Mouse (Mus musculus) kidney, adult 9 months (tissue): Measurements from ENCODE around the gene Gli2.

Source experiments
- DNase-seq: peaks from one replicate; pipeline ENCODE4 v3.0.0; 2022

Gli2 gene

DNA sequence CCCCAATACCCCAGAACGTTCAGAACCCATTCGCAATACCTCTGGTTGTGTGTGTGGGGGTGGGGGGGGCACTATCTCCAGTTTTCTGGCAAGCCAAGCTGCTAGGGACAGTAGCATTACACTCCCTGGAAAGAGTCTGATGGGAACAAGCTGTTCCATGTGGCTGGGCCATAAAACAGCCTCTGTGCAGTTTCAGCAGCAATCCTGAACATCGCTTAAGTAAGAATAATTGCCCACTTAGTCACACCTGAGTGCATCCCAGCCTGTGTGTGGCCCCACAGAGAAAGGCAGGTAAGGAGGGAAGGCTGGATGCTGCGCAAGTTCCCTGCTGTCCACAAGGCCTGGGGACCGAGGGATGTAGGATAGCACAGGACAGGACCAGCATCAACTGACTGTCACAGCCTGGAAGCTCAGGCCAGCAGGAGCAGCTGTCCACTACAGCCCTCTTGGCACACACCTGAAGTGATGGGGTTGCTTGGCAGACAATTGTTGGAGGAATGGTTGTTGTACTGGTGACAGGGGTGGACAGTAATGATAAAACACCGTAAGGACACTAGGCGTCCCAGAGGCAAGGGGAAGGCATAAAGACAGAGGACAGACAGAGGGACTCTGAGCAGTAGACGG is 58.8 kb downstream of the Gli2 start:
- DNase-seq, result no peak

DNA sequence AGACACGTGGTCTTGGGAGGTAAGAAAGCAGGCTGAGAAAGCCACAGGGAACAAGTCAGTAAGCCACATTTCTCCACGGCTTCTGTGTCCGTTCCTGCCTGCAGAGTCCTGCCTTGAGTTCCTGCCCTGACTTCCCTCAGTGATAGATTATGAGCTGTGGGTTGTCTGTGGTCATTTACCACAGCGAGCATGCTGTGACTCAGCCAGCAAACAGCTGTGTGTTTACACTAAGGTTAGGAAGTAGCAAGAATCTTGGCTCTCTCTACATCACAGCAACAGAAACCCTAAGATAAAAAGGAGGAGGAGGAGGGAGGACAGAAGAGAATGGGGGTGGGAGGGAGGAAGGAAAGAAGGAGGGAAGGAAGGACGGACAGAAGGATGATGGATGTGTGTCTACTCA is 59.6 kb downstream of the Gli2 start:
- no peak for DNase-seq

DNA sequence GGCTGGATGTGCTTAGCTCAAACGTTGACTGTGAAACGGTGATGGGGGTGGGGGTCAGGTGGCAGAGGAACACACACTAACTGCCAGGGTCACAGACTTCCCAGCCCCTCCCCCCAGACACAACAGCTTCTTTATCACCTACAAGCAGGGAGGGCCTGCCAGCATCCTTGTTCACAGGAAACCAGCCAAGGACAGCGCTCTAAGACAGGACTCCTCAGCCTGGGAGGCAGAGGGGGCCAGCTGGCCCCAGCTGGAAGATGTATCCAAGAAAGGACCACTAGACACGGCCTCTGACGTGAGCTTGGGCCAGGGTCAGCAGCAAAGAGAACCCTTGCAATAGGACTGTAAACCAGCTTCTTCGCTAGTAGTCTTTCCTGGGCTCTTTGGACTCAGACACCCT is 65.1 kb downstream of the Gli2 start:
- DNase-seq, result no peak

DNA sequence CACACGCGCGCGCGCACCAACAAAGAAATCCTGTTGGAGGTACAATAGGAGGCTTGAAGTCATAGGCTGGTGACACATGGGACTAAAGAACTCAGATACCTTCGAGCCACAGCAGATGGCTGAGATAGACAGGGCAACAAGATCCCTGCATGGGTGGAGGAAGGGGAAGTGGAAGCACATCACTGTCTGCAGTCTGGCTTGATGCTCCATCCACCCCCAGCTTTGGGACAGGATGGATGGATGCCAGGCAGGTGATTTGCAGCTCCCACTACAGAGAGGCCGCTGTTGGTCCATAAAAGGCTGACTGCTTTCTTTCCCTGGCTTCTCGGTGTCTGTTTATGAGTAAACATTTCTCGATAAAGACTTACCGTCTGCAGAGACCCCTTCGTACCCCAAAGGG is 65.9 kb downstream of the Gli2 start:
- no peak for DNase-seq

DNA sequence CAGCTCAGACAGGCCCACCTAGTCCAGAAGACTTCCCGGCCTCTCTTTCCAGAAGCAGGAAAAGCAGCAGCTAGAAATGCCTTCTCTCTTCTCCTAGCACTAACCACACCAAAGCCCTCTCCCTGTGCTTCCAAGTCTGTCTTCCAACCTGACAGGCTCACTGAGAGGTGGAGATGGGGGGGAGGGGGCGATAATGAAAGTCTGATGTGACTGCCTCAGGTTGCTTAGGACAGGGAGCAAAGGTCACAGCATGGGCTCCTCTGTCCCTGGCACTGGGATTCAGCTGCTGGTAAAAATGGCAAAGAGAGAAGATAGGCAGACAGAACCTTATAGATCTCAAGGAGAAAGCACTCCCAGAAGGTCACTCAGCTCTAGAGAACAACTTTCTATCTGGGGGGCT is 70.0 kb downstream of the Gli2 start:
- DNase-seq, result no peak

DNA sequence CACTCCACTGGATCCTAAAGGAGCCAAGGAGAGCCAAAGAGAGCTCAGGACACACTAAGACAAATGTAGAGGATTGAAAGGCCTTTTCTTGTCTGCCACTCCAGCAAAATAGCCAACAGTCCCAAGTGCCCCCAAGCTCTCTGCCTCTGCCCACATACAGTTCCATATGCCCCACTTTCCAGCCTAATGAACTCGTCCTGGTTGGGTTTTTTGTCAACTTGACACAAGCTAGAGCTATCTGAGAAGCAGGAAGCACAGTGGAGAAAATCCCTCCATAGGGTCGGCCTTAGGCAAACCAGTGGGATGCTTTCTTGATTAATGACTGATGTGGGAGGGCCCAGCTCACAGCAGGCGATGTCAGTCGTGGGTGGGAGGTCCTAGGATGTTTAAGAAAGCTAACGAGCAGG is 70.6 kb downstream of the Gli2 start:
- no peak for DNase-seq

DNA sequence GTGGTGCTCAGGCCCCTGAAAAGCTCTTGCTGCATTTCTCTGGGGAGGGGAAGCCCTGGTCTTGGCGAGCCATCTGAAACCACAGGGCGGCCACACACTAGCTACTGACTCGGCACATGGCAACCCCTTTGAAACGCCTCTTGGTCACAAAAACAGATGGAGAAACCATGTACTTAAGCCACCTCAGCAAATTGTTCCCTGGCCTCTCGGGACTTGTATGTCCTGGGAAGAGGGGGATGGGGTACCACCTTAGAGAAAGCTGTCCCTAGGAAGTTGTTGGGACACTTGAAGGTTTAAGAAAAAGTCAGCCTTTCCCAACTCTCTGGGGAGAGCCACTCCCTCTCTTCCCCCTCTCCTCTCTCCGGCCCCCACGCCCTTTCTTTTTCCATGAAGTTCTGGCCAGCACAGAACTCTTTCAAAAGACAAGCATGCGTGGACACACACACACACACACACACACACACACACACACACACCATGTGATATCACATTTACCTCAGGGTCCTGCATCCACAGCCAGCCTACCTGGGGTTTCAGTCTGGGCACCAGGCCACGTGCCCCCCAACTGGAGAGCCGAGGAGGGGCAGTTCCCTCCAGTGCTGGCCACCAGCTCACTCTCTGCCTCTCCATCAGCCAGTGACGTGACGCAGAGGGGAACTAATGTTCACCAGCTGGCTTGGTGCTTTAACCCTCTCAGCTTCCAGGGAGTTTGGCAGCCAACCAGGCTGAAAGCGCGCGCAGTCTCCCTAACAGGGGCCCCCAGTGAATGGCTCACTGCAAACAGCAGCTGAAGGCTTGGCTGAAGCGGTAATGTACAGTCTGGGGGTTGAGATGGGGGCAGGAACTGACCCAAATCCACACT is 71.2 kb downstream of the Gli2 start:
- DNase-seq, result peak; percentile 26

DNA sequence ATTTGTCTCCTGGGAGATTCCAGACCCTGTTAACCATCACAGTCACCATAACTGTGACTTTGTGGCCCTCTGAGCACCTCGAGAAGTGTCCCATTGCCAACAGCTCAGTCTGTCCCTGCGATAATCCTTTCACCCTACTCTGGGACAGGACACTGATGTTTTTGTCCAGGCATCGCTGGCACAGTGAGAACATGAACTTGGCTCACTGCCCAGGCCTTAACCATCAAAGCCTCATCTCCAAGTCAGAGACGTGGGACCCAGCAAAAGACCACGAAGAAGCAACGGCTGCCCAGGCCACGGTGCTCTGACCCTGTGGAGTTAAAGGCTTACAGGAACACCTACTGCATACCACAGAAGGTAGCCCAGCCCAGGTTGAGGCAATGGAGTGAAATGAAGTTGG is 72.8 kb downstream of the Gli2 start:
- peak; percentile 13 for DNase-seq

DNA sequence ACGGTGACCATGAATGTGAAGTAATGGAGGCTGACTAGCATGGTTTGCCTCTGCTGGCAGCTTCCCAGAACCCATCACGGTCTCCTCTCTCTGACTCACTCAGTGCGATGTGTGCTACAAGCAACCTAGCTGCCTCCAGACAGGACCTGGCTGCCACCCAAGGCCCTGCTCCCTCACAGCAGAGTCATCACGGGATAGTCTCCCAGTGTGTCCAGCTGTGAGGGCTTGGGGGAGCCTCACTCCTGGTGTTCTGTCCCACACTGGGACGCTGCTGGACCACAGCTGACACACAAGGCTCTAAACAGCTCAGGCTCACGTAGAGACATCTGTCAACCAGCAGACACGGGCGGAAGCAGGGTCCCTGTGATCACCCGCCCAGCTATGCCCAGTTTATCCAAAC is 76.8 kb downstream of the Gli2 start:
- DNase-seq, result peak; percentile 14

DNA sequence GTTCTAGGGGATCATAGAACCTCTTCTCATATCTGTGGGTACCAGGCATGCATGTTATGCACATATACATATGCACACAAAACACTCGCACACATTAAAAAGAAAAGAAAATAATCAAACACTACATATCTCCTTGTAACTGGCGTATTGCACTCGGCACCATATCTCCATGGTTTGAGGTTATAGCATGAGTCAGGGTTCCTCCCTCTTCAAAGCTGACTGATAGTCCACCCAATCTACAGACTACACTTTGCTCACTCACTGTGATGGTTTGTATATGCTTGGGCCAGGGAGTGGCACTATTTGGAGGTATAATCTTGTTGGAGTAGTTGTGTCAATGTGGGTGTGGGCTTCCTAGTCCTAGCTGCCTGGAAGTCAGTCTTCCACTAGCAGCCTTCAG is 78.0 kb downstream of the Gli2 start:
- DNase-seq, result no peak

DNA sequence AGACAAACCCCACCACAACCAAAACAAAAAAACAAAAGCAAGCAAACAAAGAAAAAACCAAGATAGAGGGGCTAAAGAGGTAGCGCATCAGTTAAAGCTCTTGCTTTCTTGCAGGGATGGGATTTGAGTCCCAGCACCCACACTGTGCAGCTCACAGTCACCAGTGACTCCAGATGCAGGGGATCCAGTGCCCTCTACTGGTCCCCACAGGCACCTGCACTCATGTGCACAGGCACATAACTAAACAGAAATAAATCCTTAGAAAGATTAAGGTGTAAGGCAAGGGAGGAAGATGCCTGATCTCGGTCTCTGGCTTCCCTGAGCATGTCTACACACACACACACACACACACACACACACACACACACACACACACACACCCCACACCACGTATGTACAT is 83.4 kb downstream of the Gli2 start:
- DNase-seq, result no peak

DNA sequence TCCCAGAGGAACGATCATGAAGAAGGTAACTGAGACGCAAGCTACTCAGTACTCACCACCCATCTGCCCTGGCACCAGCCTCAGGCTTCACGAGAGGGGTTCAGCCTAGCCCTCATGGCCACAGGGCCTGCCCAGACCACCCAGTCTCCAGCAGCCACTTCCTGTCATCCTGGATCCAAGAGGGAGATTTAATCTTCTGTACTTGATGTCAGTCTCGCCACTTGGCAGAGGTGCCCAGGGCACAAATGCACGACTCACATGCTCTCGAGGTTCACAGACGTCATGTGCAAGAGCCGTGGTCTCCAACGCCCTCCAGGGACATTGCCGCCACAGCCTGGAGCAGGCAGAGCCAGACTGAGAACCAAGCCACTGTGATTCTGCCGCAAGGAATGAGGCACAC is 84.0 kb downstream of the Gli2 start:
- no peak for DNase-seq

DNA sequence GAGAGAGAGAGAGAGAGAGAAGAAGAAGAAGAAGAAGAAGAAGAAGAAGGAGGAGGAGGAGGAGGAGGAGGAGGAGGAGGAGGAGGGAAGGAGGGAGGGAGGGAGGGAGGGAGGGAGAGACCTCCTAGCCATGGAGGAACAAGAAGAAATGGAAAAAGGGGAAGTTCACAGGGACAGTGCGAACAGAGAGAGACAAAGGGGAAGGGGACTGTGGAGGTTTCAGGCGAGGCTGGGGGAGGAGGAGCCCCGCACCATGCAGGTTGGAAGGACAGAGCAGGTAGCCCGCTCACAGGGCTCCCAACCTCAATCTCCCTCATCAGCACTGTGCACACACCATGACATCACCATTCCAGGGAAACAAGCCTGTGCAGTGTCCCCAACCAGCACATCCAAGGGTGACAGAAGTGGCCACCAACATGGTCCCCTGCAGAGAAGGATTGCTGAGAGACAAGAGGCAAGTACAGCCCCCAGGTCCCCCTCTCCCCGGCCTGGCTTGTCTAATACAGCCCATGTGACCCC is 84.7 kb downstream of the Gli2 start:
- DNase-seq, result no peak

DNA sequence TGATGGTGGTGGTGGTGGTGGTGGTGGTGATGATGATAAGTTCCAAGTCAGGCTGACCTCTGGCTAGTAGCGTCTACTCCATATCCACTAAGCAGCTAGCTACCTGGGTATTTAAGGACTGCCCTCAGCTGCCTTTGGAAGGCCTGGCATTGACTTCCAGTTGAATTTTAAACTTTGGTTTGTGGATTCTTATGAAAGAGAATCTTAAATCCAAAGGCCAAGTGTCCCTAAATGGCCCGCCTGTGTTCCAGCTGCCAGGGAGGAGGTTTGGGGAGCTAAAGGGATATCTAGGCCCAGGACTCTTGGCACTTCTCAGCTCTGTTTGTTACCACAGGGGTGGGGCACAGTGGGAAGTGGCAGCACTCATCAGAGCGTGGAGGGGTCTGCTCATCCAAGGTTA is 85.4 kb downstream of the Gli2 start:
- peak; percentile 77 for DNase-seq

DNA sequence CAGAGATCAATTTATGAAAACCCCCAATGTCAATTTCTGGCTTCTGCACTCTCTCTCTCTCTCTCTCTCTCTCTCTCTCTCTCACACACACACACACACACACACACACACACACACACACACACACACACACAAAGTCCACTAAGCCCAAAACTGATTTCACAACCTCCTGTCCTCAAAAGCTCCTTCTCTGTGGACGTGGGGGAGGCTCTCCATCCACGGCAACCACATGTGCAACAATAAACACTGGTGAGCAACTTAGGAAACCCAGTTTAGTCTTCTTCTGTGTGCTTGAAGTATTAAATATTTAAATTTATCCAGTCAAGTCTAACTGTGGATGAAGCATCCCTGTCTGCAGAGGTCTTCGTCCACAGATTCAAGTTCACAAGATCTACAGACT is 86.1 kb downstream of the Gli2 start:
- DNase-seq, result no peak

DNA sequence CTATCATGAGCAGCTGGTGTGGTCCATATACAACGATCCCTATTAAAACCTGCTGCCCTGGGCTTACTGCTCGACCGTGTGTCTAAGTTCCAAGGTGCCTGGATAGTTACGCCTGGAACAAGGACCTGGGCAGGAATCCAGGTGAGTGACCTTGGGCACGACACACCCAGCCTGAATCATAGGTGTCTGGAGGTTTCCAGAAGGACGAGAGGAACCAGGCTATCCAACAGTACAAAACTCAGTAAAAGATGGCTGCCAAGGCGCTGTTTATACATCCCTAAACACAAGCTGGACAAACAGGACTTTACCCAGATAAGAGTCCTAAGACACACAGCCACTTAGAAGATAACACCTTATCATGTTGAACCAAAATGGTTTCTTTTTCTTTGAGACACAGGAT is 94.8 kb downstream of the Gli2 start:
- no peak for DNase-seq

DNA sequence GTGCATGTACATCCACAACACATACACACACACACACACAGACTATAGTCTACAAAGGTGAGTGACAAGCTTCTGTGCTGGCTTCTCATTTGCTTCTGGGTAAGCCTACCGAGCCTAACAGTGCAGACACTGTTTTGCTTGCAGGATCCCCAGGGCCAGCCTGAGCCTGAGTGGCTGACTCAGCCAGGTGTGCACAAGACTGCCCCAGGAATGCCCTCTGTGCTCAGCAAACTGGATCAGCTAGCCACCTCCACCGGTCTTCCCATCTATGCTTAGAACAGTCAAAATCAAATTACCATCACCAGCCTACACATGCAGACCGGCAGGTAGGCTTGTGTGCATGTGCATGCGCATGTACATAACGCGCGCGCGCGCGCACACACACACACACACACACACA is 97.6 kb downstream of the Gli2 start:
- no peak for DNase-seq

DNA sequence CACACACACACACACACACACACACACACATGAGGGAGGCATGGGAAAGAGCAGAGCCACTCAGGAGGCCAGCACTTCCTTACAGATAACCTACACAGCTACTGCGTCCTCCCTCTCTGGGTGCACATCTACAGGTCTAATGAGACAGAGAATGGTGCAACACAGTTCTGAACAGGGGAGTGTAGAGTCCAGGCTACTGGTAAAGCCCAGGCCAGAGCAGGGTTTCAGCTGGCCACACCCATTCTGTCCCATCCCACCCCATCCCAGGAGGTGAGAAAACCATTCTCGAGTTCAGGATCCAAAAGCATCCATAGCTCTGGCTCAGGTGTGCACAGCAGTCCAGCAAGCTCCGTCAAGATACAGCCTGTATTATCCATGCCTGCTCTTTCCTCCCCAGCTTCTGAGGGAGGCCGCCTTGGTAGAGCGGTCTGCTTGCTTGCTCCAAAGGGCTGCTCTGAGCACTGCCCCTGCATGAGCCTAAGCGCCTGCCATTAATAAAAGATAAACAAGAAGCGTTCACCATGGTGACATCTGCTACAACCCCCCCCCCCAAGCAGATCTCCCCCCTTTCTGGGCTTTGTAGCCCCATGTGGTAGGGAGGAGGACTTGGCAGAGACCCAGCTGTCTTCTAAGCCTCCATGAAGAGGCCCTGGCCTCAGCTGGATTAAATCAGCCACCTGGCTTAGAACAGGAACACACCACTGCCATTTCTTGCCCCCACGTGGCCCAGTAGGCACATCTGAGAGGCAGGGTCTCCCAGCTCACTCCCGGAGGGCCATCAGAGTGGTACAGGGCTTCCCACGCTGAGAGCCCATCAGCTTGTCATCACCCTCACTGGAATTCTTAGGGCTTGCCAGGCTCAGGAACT is 98.8 kb downstream of the Gli2 start:
- DNase-seq, result no peak

DNA sequence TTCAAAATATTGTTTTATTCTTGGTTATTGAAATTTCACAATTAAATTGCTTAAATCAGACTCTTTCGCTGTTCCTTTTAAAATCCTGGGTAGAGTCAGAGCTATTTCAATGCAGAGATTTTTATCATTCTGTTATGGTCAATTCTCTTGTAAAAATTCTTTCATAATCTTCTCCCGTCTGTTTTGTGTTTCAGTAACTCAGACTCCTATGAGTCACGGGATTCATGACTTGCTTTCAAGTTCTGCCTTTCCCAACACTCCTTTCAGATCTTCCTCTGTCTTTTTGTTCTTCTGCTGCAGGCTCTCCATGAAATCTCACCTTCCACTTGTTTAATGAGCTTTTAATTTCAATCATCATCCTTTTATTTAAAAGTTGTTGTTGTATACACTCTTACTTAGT is 100.4 kb downstream of the Gli2 start:
- no peak for DNase-seq

DNA sequence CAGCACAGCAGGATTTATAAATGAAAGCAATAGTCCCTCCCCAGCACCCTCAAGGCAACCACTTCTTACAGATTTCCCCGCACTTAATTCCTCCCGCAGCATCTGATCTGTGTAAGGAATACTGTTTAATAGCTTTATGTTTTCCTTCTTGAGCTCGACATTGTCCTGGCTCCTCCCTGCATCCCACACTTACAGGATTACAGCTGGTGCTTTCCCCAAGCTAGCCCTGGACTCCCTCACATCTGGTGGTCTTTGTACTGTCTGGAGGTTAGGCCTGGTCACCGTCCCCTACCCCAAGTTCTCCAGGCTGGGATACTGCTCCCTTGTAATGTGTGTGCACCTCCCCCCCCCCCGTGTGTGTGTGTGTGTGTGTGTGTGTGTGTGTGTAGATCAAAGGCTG is 101.1 kb downstream of the Gli2 start:
- DNase-seq, result no peak

DNA sequence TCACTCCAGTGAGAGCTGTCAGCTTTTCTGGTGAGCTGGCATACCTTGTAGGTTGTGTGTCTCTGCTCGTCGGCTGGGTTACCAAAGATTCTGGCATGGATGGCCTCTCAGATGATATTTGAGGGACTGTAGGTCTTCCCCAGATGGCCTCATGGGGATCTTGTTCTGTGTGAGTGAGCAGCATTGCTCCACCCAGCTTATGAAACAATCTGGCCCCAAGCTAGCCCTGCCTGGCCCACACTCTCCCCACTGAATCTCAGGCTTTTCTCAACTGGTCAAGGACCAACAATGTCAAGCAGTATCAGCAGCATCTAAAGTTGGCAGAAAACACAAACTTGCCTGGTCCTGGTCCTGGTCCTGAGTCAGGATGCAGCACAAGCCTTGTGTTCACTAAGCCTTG is 105.0 kb downstream of the Gli2 start:
- DNase-seq, result no peak

DNA sequence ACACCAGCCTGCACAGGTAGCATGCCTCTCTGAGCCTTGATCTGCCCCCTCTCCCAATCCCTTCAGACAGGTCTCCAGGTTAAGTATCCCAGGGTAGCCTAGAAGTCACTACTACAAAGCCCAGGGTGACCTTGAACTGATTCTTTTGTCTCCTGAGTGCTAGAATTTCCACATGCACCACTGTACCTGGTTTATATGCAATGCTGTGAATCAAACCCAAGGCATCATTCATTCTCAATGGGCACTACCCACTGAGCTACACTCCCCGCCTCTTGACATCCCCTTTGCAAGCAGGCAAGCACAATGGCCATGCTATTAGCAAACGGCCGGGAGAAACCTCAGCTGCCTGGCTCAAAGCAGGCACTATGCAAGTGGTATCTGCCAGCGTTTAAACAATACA is 106.2 kb downstream of the Gli2 start:
- no peak for DNase-seq

DNA sequence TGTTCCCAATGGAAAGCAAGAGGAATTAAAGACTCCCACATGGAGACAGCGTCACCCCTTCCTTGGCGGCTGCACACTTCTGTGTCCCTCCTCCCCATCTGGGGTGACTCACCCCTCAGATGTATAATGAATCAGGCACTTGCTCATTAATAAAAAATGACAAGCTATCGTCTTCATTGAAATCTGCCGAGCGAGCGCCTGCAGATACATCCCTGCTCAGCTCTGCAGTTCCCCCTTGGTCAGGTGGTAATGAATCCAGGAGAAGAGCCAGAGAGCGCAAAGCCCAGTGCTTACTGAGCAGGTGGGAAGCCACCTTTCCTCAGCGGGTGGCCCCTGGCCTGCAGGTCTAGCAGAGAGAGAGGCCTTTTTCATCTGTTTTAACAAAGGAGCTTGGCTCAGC is 112.1 kb downstream of the Gli2 start:
- no peak for DNase-seq
